Mouse (Mus musculus) monocyte, adult 2 months (primary cell): Measurements from ENCODE around the gene Necab3.

Experiments used
- DNase-seq, 2 experiments: peaks; one replicate each; pipeline ENCODE4 v3.0.0; 2022; ENCODE audit warnings: low spot score in 2 of 2, low read depth in 1 of 2

The Necab3 gene

GRCm38 (mm10) chr2:154558264-154559039 lies at the start of gene Necab3:
Gene Necab3, minus strand, starts transcription at chr2:154558890.
- no peak for DNase-seq

DNA sequence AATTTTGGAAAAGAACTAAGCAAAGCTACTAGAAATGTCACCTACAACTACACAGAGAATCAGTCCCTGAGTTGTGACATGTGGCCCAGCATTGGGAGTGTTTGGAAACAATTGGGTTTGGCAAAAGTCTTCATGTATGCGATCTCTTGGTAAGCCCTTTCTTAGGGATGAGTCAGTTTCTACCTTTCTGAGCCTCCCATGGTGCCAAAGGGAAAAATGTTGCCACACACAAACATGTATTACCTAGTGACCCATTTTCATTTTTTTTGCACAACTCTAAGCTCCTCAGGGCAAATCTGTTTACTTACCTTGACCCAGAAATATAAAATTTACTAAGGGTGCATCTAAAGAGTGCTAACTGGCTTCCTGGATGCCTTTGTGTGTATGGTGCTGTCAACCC lies 48.3 kb upstream of the Necab3 start:
- DNase-seq: no peak

GRCm38 (mm10) chr2:154604156-154604555 lies 45.5 kb upstream of the Necab3 start:
- no peak for DNase-seq

- peak; percentile 92 to 94 for DNase-seq
These were observed 45.0 kb upstream of the Necab3 start, which contains the start of gene Pxmp4 for GRCm38 (mm10) chr2:154603638-154604153. Gene Pxmp4, minus strand, starts transcription at chr2:154603708.

- no peak for DNase-seq
These were observed 44.4 kb upstream of the Necab3 start for GRCm38 (mm10) chr2:154603007-154603637.

DNA sequence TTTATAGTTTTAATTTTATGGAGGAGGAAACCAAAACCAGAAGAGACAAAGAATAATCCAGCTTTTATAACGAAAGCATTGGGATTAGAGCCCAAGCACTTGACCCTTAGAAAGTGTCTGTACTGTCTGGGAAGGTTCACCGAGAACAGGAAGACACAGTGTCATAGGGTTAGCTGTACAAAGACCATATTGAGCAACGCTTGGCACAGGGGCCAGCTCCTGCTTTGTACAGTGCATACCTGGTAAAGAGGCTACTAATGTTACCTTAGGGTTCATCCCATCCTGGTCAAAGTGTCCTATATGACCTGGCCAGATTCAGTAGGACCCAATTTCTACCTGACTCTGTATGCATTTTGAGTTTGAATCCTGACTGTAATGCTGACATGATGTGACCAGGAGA lies 42.6 kb upstream of the Necab3 start:
- no peak for DNase-seq

DNA sequence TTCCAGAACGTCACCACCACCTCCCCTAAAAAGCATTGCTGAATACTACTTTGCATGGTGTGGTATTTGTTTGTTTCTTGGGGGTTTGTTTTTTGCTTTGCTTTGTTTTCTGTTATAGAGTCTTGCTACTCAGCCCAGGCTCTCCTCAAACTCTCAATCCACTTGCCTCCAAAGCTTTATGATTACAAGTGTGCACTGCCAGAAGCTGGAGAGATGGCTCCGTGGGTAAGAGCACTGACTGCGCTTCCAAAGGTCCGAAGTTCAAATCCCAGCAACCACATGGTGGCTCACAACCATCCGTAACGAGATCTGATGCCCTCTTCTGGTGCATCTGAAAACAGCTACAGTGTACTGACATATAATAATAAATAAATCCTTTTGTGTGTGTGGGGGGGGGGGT lies 41.9 kb upstream of the Necab3 start:
- DNase-seq: no peak

DNA sequence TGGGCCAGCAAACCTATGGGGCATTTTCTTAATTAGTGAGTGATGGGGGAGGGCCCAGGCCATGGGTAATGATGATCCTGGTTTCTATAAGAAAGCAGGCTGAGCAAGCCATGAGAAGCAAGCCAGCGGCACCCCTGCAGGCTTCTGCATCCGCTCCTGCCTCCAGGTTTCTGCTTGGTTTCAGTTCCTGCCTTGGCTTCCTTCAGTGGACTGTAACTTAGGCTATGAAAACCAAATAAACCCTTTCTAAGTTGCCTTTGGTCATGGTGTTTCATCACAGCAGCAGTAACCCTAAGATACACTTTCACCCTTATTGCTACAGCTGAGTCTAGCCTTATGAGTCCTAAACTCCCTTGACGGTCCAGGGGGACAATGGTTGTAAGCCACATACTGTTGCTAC lies 38.7 kb upstream of the Necab3 start:
- peak; percentile 32 to 47 for DNase-seq

DNA sequence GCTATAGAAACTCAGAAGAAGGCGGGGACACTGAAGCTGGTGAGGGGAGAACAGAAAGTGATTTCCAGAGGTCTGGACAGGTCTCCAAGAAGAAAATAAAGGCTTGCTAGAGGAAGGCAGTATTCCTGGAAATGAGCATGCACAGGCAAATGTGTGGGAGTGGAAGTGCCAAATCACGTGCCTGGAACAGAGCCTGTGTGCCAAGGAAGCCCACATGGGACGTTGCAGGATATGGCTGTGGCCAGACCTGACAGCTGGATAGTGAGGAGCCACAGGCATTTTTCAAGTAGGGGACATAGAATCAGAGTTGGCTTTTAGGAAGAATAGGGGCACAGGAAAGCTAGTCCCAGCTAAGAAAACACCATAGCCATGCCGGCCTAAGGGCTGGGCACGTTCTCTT lies 37.1 kb upstream of the Necab3 start:
- DNase-seq: no peak

DNA sequence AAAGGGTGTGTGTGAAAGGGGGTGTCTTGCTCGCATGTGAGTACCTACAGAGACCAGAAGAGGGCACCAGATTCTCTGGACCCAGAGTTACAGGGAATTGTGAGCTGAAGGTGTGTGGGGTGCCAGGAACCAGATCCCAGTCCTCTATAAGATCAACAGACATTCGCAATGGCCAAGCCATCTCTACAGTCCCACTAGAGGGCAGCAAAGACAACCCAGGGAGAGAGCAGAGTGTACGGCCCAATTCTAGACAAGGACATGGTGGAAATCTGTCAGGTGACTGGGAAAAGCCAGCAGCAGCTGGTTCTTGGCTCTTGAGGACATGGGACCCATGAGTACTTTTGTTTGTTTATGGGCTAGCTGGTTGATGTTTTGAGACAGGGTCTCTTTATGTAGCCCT lies 34.3 kb upstream of the Necab3 start:
- peak in 1 of 2 experiments; percentile 29 for DNase-seq

GRCm38 (mm10) chr2:154591239-154591638 lies 32.5 kb upstream of the Necab3 start:
- no peak for DNase-seq

GRCm38 (mm10) chr2:154589051-154589450 lies 30.4 kb upstream of the Necab3 start:
- no peak for DNase-seq

DNA sequence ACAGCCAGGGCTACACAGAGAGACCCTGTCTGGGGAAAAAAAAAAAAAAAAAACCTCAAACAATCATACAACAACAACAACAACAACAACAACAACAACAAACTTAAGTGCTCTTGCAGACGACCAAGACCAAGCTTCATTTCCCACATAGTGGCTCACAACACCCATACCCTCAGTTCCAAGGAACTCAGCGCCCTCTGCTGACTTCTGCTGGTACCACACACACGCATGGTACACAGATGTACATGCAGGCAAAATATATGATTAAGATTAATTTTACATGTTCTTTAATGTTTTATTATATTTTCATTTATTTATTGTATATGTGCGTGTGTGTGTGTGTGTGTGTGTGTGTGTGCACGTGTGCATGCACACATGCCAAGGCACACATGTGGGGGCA lies 27.7 kb upstream of the Necab3 start:
- no peak for DNase-seq

GRCm38 (mm10) chr2:154584931-154585601 lies 26.4 kb upstream of the Necab3 start:
- DNase-seq: no peak

GRCm38 (mm10) chr2:154583906-154584872 lies 25.5 kb upstream of the Necab3 start:
- no peak for DNase-seq

GRCm38 (mm10) chr2:154581421-154581820 lies 22.7 kb upstream of the Necab3 start:
- DNase-seq: no peak

DNA sequence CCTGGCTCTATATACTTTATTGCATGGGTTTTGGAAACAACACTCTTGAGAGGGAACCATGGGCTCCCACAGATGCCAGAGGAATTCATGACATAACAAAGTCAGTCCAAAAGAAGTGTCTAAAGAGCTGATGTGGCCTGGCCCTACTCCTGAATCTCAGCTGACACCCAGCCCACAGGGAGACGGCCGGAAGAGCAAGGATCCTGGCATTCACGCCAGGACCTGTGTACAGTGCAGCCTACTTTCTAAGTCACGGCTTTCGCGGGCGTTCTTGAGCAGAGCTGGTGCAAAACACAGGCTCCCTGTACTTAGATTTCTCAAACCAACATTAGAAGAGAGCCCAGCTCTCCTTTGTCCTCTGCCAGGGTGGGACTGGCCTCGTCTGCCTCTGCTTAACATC lies 21.9 kb upstream of the Necab3 start:
- DNase-seq: no peak

DNA sequence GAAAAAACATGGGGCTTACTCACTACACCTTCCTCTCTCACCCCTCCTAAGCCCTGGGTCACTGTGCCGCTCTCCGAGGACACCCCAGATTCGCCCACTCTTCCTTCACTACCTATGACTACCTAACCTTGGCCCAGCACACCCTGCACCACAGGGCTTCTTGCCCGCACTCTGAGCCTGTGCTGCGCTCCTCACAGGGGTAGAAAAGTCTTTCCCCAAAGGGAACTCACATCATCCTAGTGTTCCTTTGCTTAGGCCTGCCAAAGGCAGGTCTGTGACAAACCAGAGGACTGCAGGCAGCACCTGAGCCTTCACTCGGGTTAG lies 19.0 kb upstream of the Necab3 start:
- DNase-seq: no peak

DNA sequence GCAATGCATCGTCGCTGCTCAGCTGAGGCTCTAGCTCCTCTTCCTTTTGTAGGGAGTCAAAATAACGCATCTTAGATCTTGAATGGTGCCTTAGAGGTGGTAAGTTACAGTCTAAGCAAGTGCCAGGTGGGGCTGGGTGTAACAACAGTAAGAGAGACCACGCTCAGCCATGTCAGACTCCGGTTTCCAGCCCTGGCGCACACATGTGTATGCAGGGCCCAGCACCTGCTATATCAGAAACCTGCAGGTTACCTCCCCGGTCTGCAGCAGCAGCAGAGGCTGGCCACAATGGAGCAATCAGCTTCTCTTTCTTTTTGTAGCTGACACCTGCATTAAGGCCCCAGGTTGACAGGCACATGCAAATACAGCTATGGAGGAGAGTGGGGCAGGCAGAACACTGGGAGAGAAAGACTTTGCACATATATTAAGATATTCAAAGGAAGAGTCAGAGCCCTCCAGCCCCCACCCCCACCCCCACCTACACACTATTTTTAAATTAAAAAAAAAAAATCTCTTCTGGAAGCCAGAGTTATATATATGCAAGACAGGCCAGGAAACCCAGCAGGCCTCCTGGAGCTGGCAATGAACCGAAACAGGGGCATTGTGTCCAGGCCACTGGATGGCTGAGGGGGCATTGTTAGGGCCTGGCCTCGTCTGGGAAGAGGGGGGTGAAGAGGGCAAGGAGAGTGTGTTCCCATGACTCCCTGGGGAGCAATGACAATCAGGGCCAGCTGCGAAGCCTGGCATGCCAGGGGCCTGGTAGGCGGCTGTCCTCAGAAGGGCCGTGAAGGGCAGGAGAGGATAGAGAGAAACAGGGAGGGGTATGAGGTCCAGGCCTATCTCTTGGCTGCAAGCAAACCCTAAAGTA lies 18.4 kb upstream of the Necab3 start:
- DNase-seq: no peak

DNA sequence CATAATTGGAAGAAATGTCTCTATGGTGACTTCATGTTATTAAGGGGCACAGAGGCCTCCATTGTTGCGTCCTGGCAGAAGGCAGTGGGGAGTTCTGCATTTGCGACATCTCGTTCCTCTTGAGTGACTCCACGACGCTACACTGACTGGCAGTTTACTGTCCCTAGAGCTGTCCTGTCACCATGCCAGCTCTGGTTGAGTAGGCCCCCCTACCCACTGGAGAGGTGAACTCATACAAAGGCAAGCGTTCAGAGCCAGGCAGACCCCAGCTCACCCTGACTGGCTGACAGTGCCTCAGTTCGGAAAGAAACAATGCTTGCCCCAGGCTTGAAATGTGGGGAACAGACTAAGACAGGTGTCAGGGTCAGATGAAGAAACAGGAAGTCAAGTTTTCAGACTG lies 15.6 kb upstream of the Necab3 start:
- DNase-seq: no peak
